Mouse (Mus musculus): ENCODE measurements around the gene Gfy.

GRCm38 (mm10) chr7:45160316-45160800 lies 19.0 kb downstream of the Gfy start:
- TF ChIP-seq CTCF (IDR thresholded peaks at IDR 0.05): no peak
- no peak for TF ChIP-seq EP300 (IDR thresholded peaks at IDR 0.05)

Data from lung, postnatal 0 days (tissue).